Mouse (Mus musculus) thymus, adult 2 months (tissue): ENCODE data around the gene Col23a1. TPM values are rescaled to one million over a fixed set of nuclear protein-coding genes. Genes with fewer than 3 reads are reported as not detected.

Experiments used
- DNase-seq: peaks from one replicate; pipeline ENCODE4 v3.0.0; 2021
- H3K27ac ChIP-seq: fragments of 200-500 bp; 2 replicates; pipeline ENCODE4 v1.5.1; 2012; ENCODE audit warnings: low read length, control low read depth; ENCODE audit not compliant: control insufficient read depth, insufficient read depth
- H3K27me3 ChIP-seq: fragments of 200-500 bp; 2 replicates; pipeline ENCODE4 v1.6.1; 2012; ENCODE audit warnings: mild to moderate bottlenecking, low read length, moderate library complexity, mixed read lengths; ENCODE audit not compliant: control insufficient read depth, insufficient read depth
- H3K36me3 ChIP-seq: fragments of 200-500 bp; 2 replicates; pipeline ENCODE4 v1.6.1; 2012; ENCODE audit warnings: mild to moderate bottlenecking, low read length, moderate library complexity; ENCODE audit not compliant: control insufficient read depth, insufficient read depth
- H3K4me1 ChIP-seq: fragments of 200-500 bp; replicated peaks from 2 replicates; pipeline ENCODE4 v1.6.1; 2012; ENCODE audit warnings: low read length; ENCODE audit not compliant: control insufficient read depth, insufficient read depth
- H3K4me3 ChIP-seq: fragments of 200-500 bp; 2 replicates; pipeline ENCODE4 v1.5.1; 2012; ENCODE audit warnings: mild to moderate bottlenecking, low read length, control low read depth, moderate library complexity; ENCODE audit not compliant: control insufficient read depth, insufficient read depth
- CTCF ChIP-seq: fragments of 200-500 bp; IDR thresholded peaks from 2 replicates; pipeline ENCODE4 v1.5.1; 2012; ENCODE audit warnings: mild to moderate bottlenecking, control low read depth, low read length, moderate library complexity, borderline replicate concordance; ENCODE audit not compliant: control insufficient read depth, poor library complexity, insufficient read depth; ENCODE audit errors: extremely low read depth
- POLR2A ChIP-seq: fragments of 200-500 bp; IDR thresholded peaks from 2 replicates; pipeline ENCODE4 v1.6.1; 2012; ENCODE audit warnings: mild to moderate bottlenecking, low read length, control low read depth, moderate library complexity; ENCODE audit not compliant: control insufficient read depth, poor library complexity, insufficient read depth; ENCODE audit errors: extremely low read depth
- WGBS: fragments of 180-500 bp; shearing (Covaris S2); methylation state at CpG from one replicate; pipeline ENCODE4 v1.1.7; 2018; 5-methylcytosine and 5-hydroxymethylcytosine counted together
- polyA plus RNA-seq: library from polyadenylated mRNA; depleted of rRNA; stranded (reverse); fragments of >200 nt; gene quantifications from 2 replicates; pipeline ENCODE4 v1.2.3, GENCODE M21; 2012

Gene Col23a1
- polyA plus RNA-seq, 1 experiment, result 1.2 TPM

- Histone ChIP-seq H3K27me3 (no peaks in the 10 kb centered on the region), H3K4me1 (peaks cover 10% of the 10 kb centered on the region), H3K36me3 (peaks cover 21% of the 10 kb centered on the region), H3K27ac (no peak overlapping the region), H3K4me3 (peak overlapping the region; percentile 100)
- WGBS, result under 1% methylated on average over 11 of the region's 11 CpGs
- no peak for DNase-seq
- TF ChIP-seq POLR2A (no peak), CTCF (no peak)
Measured at GRCm38 (mm10) chr11:51620084-51620483, 330.4 kb downstream of the Col23a1 start.

DNA sequence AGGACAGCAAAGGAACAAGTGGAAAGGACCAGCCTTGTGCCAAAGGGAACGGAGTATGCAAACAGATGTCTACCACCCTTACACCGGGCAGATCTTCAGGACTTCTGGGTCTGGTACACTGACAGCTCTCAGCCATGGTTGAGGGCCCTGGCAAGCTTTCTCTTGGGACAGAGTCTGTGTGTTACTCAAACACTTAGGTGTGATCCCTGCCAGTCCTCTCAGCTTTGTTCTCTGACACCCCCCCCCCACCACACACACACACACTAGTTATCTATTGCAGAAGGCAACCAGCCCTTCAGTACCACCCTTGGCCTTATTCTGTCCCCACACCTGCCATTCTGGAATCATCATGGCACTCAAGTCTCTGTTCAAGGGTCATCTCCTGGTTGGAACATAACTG, 332.1 kb downstream of the Col23a1 start:
- no peak for DNase-seq
- Histone ChIP-seq H3K36me3 (peaks cover 32% of the 10 kb centered on the region), H3K4me3 (no peak overlapping the region), H3K27me3 (no peaks in the 10 kb centered on the region), H3K27ac (no peak overlapping the region), H3K4me1 (peaks cover 6% of the 10 kb centered on the region)
- WGBS, result 97% methylated on average over 2 of the region's 2 CpGs
- TF ChIP-seq CTCF (no peak), POLR2A (no peak)

DNA sequence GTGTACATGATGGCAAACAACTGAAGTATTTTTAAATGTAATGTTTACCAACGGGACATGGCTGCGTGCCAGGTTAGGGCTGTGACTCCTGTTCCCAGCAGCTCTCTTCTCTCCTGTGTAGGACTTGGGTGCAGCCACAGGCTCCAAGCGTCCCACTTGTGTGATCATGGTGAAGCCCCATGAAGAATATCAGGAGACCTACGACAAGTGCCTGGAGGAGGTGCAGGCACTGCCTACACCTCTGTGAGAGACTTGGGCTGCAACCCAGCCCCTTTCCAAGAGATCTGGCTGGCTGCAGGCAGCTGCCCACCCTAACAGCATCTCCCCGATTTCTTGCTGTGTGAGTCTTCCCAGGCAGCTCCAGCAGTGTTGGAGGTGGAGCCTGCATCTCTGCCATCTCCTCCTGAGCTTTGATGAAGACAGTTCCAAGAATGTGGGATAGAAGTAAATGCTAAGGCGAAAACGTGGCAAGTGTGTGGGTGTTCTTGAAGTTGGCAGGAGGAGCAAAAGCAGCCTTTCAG, 333.3 kb downstream of the Col23a1 start:
- Histone ChIP-seq H3K27ac (no peak overlapping the region), H3K4me1 (peaks cover 6% of the 10 kb centered on the region), H3K4me3 (no peak overlapping the region), H3K27me3 (no peaks in the 10 kb centered on the region), H3K36me3 (peaks cover 44% of the 10 kb centered on the region)
- 91% methylated on average over 7 of the region's 7 CpGs for WGBS
- TF ChIP-seq CTCF (no peak), POLR2A (no peak)
- no peak for DNase-seq

- Histone ChIP-seq H3K4me1 (peaks cover 2% of the 10 kb centered on the region), H3K27me3 (no peaks in the 10 kb centered on the region), H3K36me3 (peaks cover 54% of the 10 kb centered on the region), H3K27ac (no peak overlapping the region), H3K4me3 (no peak overlapping the region)
- TF ChIP-seq POLR2A (no peak), CTCF (no peak)
- DNase-seq, result no peak
- WGBS, result 90% methylated on average over 5 of the region's 5 CpGs
Measured at GRCm38 (mm10) chr11:51625187-51625820, 335.6 kb downstream of the Col23a1 start.

GRCm38 (mm10) chr11:51627425-51627824, 337.7 kb downstream of the Col23a1 start:
- peaks cover 54% of the 10 kb centered on the region for H3K36me3 ChIP-seq
- no peak for DNase-seq
- no peak overlapping the region for H3K4me3 ChIP-seq
- no peak overlapping the region for H3K27ac ChIP-seq
- TF ChIP-seq POLR2A (no peak), CTCF (no peak)
- no peaks in the 10 kb centered on the region for H3K27me3 ChIP-seq
- 96% methylated on average over 9 of the region's 9 CpGs for WGBS
- peaks cover 6% of the 10 kb centered on the region for H3K4me1 ChIP-seq

- Histone ChIP-seq H3K4me1 (peaks cover 10% of the 10 kb centered on the region), H3K4me3 (no peak overlapping the region), H3K36me3 (peaks cover 54% of the 10 kb centered on the region), H3K27me3 (no peaks in the 10 kb centered on the region), H3K27ac (no peak overlapping the region)
- 92% methylated on average over 8 of the region's 8 CpGs for WGBS
- TF ChIP-seq CTCF (no peak), POLR2A (no peak)
- DNase-seq, result no peak
Measured at GRCm38 (mm10) chr11:51627907-51628306, 338.2 kb downstream of the Col23a1 start.

GRCm38 (mm10) chr11:51629651-51630314, 340.1 kb downstream of the Col23a1 start:
- Histone ChIP-seq H3K27me3 (no peaks in the 10 kb centered on the region), H3K4me3 (no peak overlapping the region), H3K4me1 (peaks cover 15% of the 10 kb centered on the region), H3K36me3 (peaks cover 36% of the 10 kb centered on the region), H3K27ac (no peak overlapping the region)
- no peak for DNase-seq
- 84% methylated on average over 15 of the region's 15 CpGs for WGBS
- TF ChIP-seq CTCF (no peak), POLR2A (no peak)
